Mouse (Mus musculus) thymus, postnatal 10 days (tissue): ENCODE data around the gene Icosl.
"Not testable (repeated sequence)": the region's sequence is repeated elsewhere in the genome, so short reads cannot be mapped to it uniquely, and the experiment has no call there.

Source experiments
- DNase-seq, 2 experiments: peaks; one replicate each; pipeline ENCODE4 v3.0.0; 2021; ENCODE audit warnings: low spot score in 2 of 2

Icosl gene

GRCm38 (mm10) chr10:78114521-78115092, 45.5 kb downstream of the Icosl start:
- DNase-seq = no peak

GRCm38 (mm10) chr10:78115153-78115552, 46.1 kb downstream of the Icosl start:
- no peak for DNase-seq

DNA sequence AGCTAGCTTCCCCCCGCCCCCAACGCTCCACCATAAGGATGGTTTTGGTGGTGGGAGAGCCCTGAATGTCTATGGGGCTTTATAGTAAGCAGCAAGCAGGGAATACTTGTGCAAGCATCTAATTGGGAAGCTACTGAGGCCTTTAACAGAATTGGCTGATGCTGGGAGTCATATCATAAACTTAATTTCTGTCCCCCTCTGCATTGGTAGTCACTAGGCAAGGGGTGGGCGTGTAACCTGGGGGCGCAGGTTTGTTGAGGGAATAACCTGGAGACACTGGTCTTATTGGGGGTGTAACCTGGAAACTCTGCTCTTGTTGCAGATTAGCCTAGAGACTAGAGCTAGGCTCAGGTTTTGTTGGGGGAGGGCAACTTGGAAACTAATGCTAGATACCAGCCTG, 50.3 kb downstream of the Icosl start:
- DNase-seq = no peak

DNA sequence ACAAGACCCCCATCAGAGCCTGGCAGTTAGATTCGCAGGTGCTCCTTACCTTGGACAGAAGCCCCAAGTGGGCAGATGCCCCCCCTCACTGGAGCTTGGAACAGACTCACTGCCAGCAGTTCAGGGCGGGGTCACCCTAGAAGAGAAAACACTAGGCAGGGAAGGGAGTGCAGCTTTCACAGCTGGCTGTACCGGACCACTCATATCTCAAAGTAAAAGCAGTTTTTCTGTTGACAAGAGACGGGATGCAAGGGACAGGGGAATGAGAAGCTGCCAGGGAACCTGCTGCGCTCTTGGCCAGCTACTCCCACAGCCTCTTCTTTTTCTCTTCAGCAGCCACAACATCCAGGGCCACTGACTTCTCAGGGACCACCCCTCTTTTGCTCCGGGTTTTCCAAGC, 55.0 kb downstream of the Icosl start:
- DNase-seq = not testable (repeated sequence)

GRCm38 (mm10) chr10:78125061-78125460, 56.0 kb downstream of the Icosl start:
- DNase-seq = not testable (repeated sequence)

DNA sequence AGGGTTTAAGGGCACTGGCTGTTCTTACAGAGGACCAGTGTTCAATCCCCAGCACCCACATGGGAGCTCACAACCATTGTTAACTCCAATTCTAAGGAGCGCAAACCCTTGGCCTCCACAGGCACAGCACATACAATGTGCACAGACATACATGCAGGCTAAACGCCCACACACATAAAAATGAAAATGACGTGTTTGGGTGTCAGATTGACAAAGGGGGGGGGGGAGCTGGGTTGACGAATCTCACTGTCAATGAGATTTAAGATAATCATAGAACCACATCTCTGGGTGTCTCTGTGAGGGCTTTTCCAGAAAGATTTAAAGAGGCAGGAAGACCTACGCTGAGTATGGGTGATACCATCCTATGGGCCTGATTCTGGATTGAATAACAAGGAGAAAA, 57.2 kb downstream of the Icosl start:
- no peak for DNase-seq

DNA sequence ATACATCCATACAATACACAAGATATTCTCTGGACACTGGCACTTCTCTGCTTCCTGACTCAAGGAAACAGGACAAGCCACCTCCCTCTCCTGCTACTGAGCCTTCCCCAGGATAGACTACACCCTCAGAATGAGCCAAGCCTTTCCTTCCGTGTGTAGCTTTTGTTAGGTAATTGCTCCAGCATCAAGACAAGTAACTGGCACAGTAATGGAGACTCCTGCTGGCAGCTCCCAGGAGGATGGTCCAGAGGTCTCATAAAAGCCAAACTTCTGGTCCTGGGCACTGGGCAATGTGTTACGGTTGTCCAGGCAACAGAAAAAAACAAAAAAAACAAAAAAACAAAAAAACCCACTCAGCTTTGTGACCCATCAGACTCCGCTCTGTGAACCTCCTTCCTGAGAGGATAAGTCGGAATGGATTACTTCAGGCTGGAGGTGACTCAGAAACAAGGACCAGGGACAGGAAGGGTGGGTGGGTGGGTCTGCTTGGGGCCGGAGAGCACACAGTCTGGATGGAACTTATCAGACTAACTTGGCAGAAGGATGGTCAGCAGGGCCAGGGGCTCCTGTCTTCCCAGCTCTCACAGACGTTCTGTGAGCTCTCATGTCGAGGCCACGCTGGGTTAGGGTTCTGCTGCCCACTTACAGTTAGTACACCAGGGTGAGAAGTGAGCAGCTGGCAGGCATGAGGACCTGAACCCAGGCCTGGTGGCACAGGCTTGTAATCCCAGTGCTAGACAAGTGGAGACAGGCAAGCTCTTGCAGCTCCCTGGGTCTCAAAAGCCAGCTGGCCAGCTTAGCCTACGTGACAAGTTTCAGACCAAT, 58.2 kb downstream of the Icosl start:
- no peak for DNase-seq

- no peak for DNase-seq
Measured at GRCm38 (mm10) chr10:78127931-78128330, 58.8 kb downstream of the Icosl start.

DNA sequence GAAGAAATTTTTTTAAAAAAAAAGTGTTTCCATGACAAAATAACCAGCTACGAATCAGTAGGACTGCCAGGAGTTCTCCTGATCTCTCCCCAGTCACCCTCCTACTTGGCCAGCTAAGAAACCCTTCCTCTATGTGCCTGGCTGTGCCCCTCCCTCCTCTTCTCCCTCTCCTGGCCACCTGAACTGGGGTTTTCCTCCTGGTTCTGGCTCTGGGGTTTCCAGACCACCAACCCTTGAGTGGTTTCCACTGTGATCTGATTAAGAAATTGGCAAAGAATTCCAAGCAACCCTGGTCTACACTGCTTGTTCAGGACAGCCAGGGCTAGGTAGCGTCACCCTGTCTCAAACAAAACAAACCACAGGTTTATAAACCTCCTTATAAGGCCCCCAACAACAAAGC, 59.5 kb downstream of the Icosl start:
- DNase-seq = no peak

DNA sequence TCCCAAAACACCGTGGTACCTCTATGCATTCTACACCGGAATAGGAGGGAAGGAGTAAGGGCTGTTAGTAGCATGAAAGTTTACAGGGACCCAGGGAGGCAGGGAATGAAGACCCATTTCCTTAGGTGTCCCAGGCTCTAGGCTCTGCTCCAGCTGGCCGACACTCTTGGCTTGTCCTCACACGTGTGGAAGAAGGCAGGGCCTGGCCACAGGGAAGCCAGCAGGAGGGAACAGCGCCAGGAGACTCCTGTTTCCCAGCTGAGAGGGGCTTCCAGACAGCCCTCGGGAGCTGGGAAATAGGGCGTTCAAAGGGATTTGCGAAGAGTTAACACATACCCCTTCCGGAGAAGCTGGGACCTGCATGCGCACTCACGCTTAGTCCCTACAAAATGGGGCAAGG, 60.3 kb downstream of the Icosl start:
- no peak for DNase-seq

- DNase-seq = no peak
Measured at GRCm38 (mm10) chr10:78129998-78130397, 60.9 kb downstream of the Icosl start.
